Mouse (Mus musculus): ENCODE measurements around the gene Snap25. TPM values are rescaled to one million over a fixed set of nuclear protein-coding genes. Genes with fewer than 3 reads are reported as not detected.

Gene Snap25
- total RNA-seq (2021): 1,000 to 10,000 TPM; 1,518 to 1,540 TPM
- long read RNA-seq, experiment 1, transcript Snap25-202 (8 exons, 1,014 nt): minor isoform, 151 of 1,127 reads
- long read RNA-seq, experiment 1, transcript Snap25-201 (8 exons, 2,116 nt): major isoform, 897 of 1,127 reads
- long read RNA-seq, experiment 1, partial matches to known transcripts: 51 of 1,127 reads
- long read RNA-seq, experiment 1, other reads (novel, unspliced or antisense): 28 of 1,127 reads
- long read RNA-seq, experiment 2, transcript Snap25-202 (8 exons, 1,014 nt): minor isoform, 179 of 1,418 reads
- long read RNA-seq, experiment 2, transcript Snap25-201 (8 exons, 2,116 nt): major isoform, 1,136 of 1,418 reads
- long read RNA-seq, experiment 2, partial matches to known transcripts: 78 of 1,418 reads
- long read RNA-seq, experiment 2, other reads (novel, unspliced or antisense): 25 of 1,418 reads

GRCm38 (mm10) chr2:136713299-136713758, at the start of gene Snap25:
Gene Snap25 (plus strand): TSS chr2:136713453.
- peak; percentile 85 to 91 for DNase-seq (ENCODE audit: low spot score in 2 of 2)

- DNase-seq (ENCODE audit: low spot score in 2 of 2): peak in 1 of 2 experiments; percentile 37
Observed at GRCm38 (mm10) chr2:136666951-136667350, 46.3 kb upstream of the Snap25 start.

GRCm38 (mm10) chr2:136669183-136669582, 44.1 kb upstream of the Snap25 start:
- DNase-seq (ENCODE audit: low spot score in 2 of 2): no peak

- DNase-seq (ENCODE audit: low spot score in 2 of 2): no peak
Observed at GRCm38 (mm10) chr2:136669665-136670064, 43.6 kb upstream of the Snap25 start.

GRCm38 (mm10) chr2:136670539-136671271, 42.5 kb upstream of the Snap25 start:
- peak; percentile 43 to 70 for DNase-seq (ENCODE audit: low spot score in 2 of 2)

- DNase-seq (ENCODE audit: low spot score in 2 of 2): no peak
Observed at GRCm38 (mm10) chr2:136674077-136674757, 39.0 kb upstream of the Snap25 start.

GRCm38 (mm10) chr2:136676196-136676595, 37.1 kb upstream of the Snap25 start:
- no peak for DNase-seq (ENCODE audit: low spot score in 2 of 2)

- DNase-seq (ENCODE audit: low spot score in 2 of 2): no peak
Observed at GRCm38 (mm10) chr2:136676918-136677445, 36.3 kb upstream of the Snap25 start.

- peak; percentile 70 to 74 for DNase-seq (ENCODE audit: low spot score in 2 of 2)
Observed at GRCm38 (mm10) chr2:136678321-136679161, 34.7 kb upstream of the Snap25 start.

- DNase-seq (ENCODE audit: low spot score in 2 of 2): peak; percentile 53 to 77
Observed at GRCm38 (mm10) chr2:136679280-136680221, 33.7 kb upstream of the Snap25 start.

GRCm38 (mm10) chr2:136682146-136682860, 30.9 kb upstream of the Snap25 start:
- no peak for DNase-seq (ENCODE audit: low spot score in 2 of 2)

GRCm38 (mm10) chr2:136686195-136686594, 27.1 kb upstream of the Snap25 start:
- peak in 1 of 2 experiments; percentile 42 for DNase-seq (ENCODE audit: low spot score in 2 of 2)

- no peak for DNase-seq (ENCODE audit: low spot score in 2 of 2)
Observed at GRCm38 (mm10) chr2:136687316-136687715, 25.9 kb upstream of the Snap25 start.

- DNase-seq (ENCODE audit: low spot score in 2 of 2): no peak
Observed at GRCm38 (mm10) chr2:136689476-136689875, 23.8 kb upstream of the Snap25 start.

- DNase-seq (ENCODE audit: low spot score in 2 of 2): no peak
Observed at GRCm38 (mm10) chr2:136691681-136692080, 21.6 kb upstream of the Snap25 start.

- no peak for DNase-seq (ENCODE audit: low spot score in 2 of 2)
Observed at GRCm38 (mm10) chr2:136699429-136700227, 13.6 kb upstream of the Snap25 start.

GRCm38 (mm10) chr2:136703376-136703775, 9.9 kb upstream of the Snap25 start:
- no peak for DNase-seq (ENCODE audit: low spot score in 2 of 2)

- no peak for DNase-seq (ENCODE audit: low spot score in 2 of 2)
Observed at GRCm38 (mm10) chr2:136711155-136711554, 2.1 kb upstream of the Snap25 start.
